Mouse (Mus musculus) layer of hippocampus, postnatal 14 days (tissue): ENCODE results near the gene Adra1b. TPM values are rescaled to one million over a fixed set of nuclear protein-coding genes. Genes with fewer than 3 reads are reported as not detected.

Experiments used
- DNase-seq, 2 experiments: peaks; one replicate each; pipeline ENCODE4 v3.0.0; 2021 to 2022; ENCODE audit warnings: low spot score in 2 of 2, mixed read lengths in 1 of 2
- total RNA-seq, 2 experiments: library from RNA; stranded (reverse); gene quantifications; 2 replicates each; pipeline ENCODE4 v1.2.3; 2021

The Adra1b gene
- total RNA-seq, 2 experiments from 2014 or later: 4.1 to 6.0 TPM

GRCm38 (mm10) chr11:43820552-43821460 is 80.2 kb downstream of the Adra1b start:
- DNase-seq: no peak

GRCm38 (mm10) chr11:43817368-43817923 is 83.6 kb downstream of the Adra1b start:
- no peak for DNase-seq

GRCm38 (mm10) chr11:43812535-43812934 is 88.5 kb downstream of the Adra1b start:
- DNase-seq: no peak

- DNase-seq: peak; percentile 11 to 12
These were observed 93.3 kb downstream of the Adra1b start for GRCm38 (mm10) chr11:43807732-43808131.

GRCm38 (mm10) chr11:43795992-43796391 is 105.0 kb downstream of the Adra1b start:
- DNase-seq: no peak

GRCm38 (mm10) chr11:43790446-43790845 is 110.6 kb downstream of the Adra1b start:
- DNase-seq: no peak

GRCm38 (mm10) chr11:43783772-43784171 is 117.2 kb downstream of the Adra1b start:
- peak; percentile 58 to 73 for DNase-seq

GRCm38 (mm10) chr11:43783106-43783505 is 117.9 kb downstream of the Adra1b start:
- DNase-seq: no peak

GRCm38 (mm10) chr11:43779551-43779950 is 121.5 kb downstream of the Adra1b start:
- DNase-seq: no peak

- no peak for DNase-seq
These were observed 124.7 kb downstream of the Adra1b start for GRCm38 (mm10) chr11:43776324-43776694.

- no peak for DNase-seq
These were observed 125.3 kb downstream of the Adra1b start for GRCm38 (mm10) chr11:43775469-43776323.

- DNase-seq: no peak
These were observed 127.3 kb downstream of the Adra1b start for GRCm38 (mm10) chr11:43773725-43774124.

- no peak for DNase-seq
These were observed 130.9 kb downstream of the Adra1b start for GRCm38 (mm10) chr11:43770110-43770509.

GRCm38 (mm10) chr11:43767749-43768148 is 133.3 kb downstream of the Adra1b start:
- no peak for DNase-seq

- peak; percentile 65 to 70 for DNase-seq
These were observed 133.9 kb downstream of the Adra1b start for GRCm38 (mm10) chr11:43766922-43767648.

GRCm38 (mm10) chr11:43758436-43758835 is 142.6 kb downstream of the Adra1b start:
- no peak for DNase-seq

- no peak for DNase-seq
These were observed 145.6 kb downstream of the Adra1b start for GRCm38 (mm10) chr11:43755411-43755810.

- DNase-seq: no peak
These were observed 146.4 kb downstream of the Adra1b start for GRCm38 (mm10) chr11:43754568-43754967.

- DNase-seq: no peak
These were observed 149.5 kb downstream of the Adra1b start for GRCm38 (mm10) chr11:43751542-43751941.

- DNase-seq: peak; percentile 96 to 99
These were observed 153.5 kb downstream of the Adra1b start, which contains the start of gene Ttc1 for GRCm38 (mm10) chr11:43747233-43748226. TSS of gene Ttc1 (minus strand) at chr11:43748008.
